Mouse (Mus musculus) lung, adult 2 months (tissue): ENCODE results near the gene Thbs4. TPM values are rescaled to one million over a fixed set of nuclear protein-coding genes. Genes with fewer than 3 reads are reported as not detected.

Source experiments
- DNase-seq: peaks from one replicate; pipeline ENCODE4 v3.0.0; 2022
- H3K4me1 ChIP-seq: fragments of 200-500 bp; 2 replicates; pipeline ENCODE4 v1.6.1; 2011; ENCODE audit warnings: low read length; ENCODE audit not compliant: control insufficient read depth, insufficient read depth
- H3K4me3 ChIP-seq: fragments of 200-500 bp; replicated peaks from 2 replicates; pipeline ENCODE3; 2011; ENCODE audit warnings: low read depth, mild to moderate bottlenecking, control low read depth, low read length; ENCODE audit errors: extremely low read depth
- CTCF ChIP-seq: fragments of 200-500 bp; IDR thresholded peaks from 2 replicates; pipeline ENCODE4 v1.5.1; 2011; ENCODE audit warnings: mild to moderate bottlenecking, low read length, control low read depth; ENCODE audit not compliant: insufficient read depth
- POLR2A ChIP-seq: fragments of 200-500 bp; IDR thresholded peaks from 2 replicates; pipeline ENCODE4 v1.6.1; 2011; ENCODE audit warnings: low read depth, mild to moderate bottlenecking, control low read depth, low read length, borderline replicate concordance; ENCODE audit errors: extremely low read depth
- WGBS: fragments of 180-500 bp; shearing (Covaris S2); methylation state at CpG from one replicate; pipeline ENCODE4 v1.1.7; 2018; 5-methylcytosine and 5-hydroxymethylcytosine counted together
- polyA plus RNA-seq: library from polyadenylated mRNA; depleted of rRNA; stranded (reverse); fragments of >200 nt; gene quantifications from 2 replicates; pipeline ENCODE4 v1.2.3, GENCODE M21; 2012

Gene Thbs4
- polyA plus RNA-seq, 1 experiment, result 5.3 TPM

GRCm38 (mm10) chr13:92750976-92751518 lies 43.6 kb downstream of the Thbs4 start:
- peak; percentile 48 for DNase-seq
- TF ChIP-seq CTCF (peak; percentile 56), POLR2A (no peak)
- 11% methylated on average over 7 of the region's 7 CpGs for WGBS
- H3K4me1 ChIP-seq, result no peaks in the 10 kb centered on the region
- H3K4me3 ChIP-seq, result no peak overlapping the region

- no peak for DNase-seq
- WGBS, result 77% methylated on average over 5 of the region's 5 CpGs
- Histone ChIP-seq H3K4me3 (no peak overlapping the region), H3K4me1 (no peaks in the 10 kb centered on the region)
- TF ChIP-seq POLR2A, result no peak
- no peak for TF ChIP-seq CTCF
Observed at GRCm38 (mm10) chr13:92743337-92743736, 51.3 kb downstream of the Thbs4 start.

- Histone ChIP-seq H3K4me1 (no peaks in the 10 kb centered on the region), H3K4me3 (no peak overlapping the region)
- DNase-seq, result no peak
- TF ChIP-seq CTCF, result no peak
- TF ChIP-seq POLR2A, result no peak
- WGBS, result 82% methylated on average over 4 of the region's 4 CpGs
Observed at GRCm38 (mm10) chr13:92742886-92743285, 51.7 kb downstream of the Thbs4 start.

GRCm38 (mm10) chr13:92740671-92741270 lies 53.8 kb downstream of the Thbs4 start:
- Histone ChIP-seq H3K4me3 (no peak overlapping the region), H3K4me1 (no peaks in the 10 kb centered on the region)
- TF ChIP-seq CTCF (peak; percentile 38; the same call in 1 of the 2 replicates), POLR2A (no peak)
- 18% methylated on average over 2 of the region's 2 CpGs for WGBS
- no peak for DNase-seq

- Histone ChIP-seq H3K4me1 (no peaks in the 10 kb centered on the region), H3K4me3 (no peak overlapping the region)
- TF ChIP-seq CTCF, result no peak
- no peak for TF ChIP-seq POLR2A
- DNase-seq, result no peak
- 77% methylated on average over 3 of the region's 3 CpGs for WGBS
Observed at GRCm38 (mm10) chr13:92739858-92740257, 54.8 kb downstream of the Thbs4 start.

- no peaks in the 10 kb centered on the region for H3K4me1 ChIP-seq
- H3K4me3 ChIP-seq, result no peak overlapping the region
- no peak for DNase-seq
- no peak for TF ChIP-seq CTCF
- TF ChIP-seq POLR2A, result no peak
- 70% methylated on average over 3 of the region's 3 CpGs for WGBS
Observed at GRCm38 (mm10) chr13:92738821-92739220, 55.8 kb downstream of the Thbs4 start.

GRCm38 (mm10) chr13:92736516-92737300 lies 57.9 kb downstream of the Thbs4 start:
- Histone ChIP-seq H3K4me1 (no peaks in the 10 kb centered on the region), H3K4me3 (no peak overlapping the region)
- DNase-seq, result no peak
- WGBS, result 50% methylated on average over 11 of the region's 11 CpGs
- TF ChIP-seq POLR2A (no peak), CTCF (no peak)

GRCm38 (mm10) chr13:92735693-92736092 lies 58.9 kb downstream of the Thbs4 start:
- DNase-seq, result no peak
- Histone ChIP-seq H3K4me1 (no peaks in the 10 kb centered on the region), H3K4me3 (no peak overlapping the region)
- 85% methylated on average over 1 of the region's 1 CpGs for WGBS
- TF ChIP-seq POLR2A, result no peak
- TF ChIP-seq CTCF, result no peak

GRCm38 (mm10) chr13:92733741-92734140 lies 60.9 kb downstream of the Thbs4 start:
- 77% methylated on average over 11 of the region's 11 CpGs for WGBS
- DNase-seq, result no peak
- TF ChIP-seq POLR2A (no peak), CTCF (no peak)

More at GRCm38 (mm10) chr13:92733741-92734140, 60.9 kb downstream of the Thbs4 start:
- no peaks in the 10 kb centered on the region for H3K4me1 ChIP-seq
- no peak overlapping the region for H3K4me3 ChIP-seq
